Mouse (Mus musculus) megakaryocyte, embryonic 14.5 days (primary cell): ENCODE measurements around the gene Fnbp1. TPM values are rescaled to one million over a fixed set of nuclear protein-coding genes. Genes with fewer than 3 reads are reported as not detected.

ENCODE experiments used
- H3K27me3 ChIP-seq: replicated peaks from 2 replicates; pipeline ENCODE3; 2012; ENCODE audit warnings: inconsistent platforms
- H3K36me3 ChIP-seq: replicated peaks from 2 replicates; pipeline ENCODE3; 2012; ENCODE audit warnings: low read length, inconsistent platforms, mixed read lengths
- H3K4me1 ChIP-seq: 2 replicates; pipeline ENCODE4 v1.6.1; 2012; ENCODE audit warnings: inconsistent platforms
- H3K4me3 ChIP-seq: replicated peaks from 2 replicates; pipeline ENCODE3; 2012; ENCODE audit warnings: moderate library complexity, mild to moderate bottlenecking, inconsistent platforms
- H3K9me3 ChIP-seq: 2 replicates; pipeline ENCODE4 v1.6.1; 2012; ENCODE audit warnings: inconsistent platforms
- FLI1 ChIP-seq: IDR thresholded peaks from 2 replicates; pipeline ENCODE4 v1.6.1; 2012; ENCODE audit warnings: low read length, inconsistent platforms, mixed read lengths
- GATA1 ChIP-seq: IDR thresholded peaks from 3 replicates; pipeline ENCODE4 v1.6.1; 2012; ENCODE audit warnings: mixed read lengths, low read length, inconsistent platforms, borderline replicate concordance
- polyA plus RNA-seq: library from polyadenylated mRNA; stranded (reverse); fragments of >175 nt; gene quantifications from 2 replicates; pipeline ENCODE4 v1.2.3, GENCODE M21; 2012; ENCODE audit warnings: low replicate concordance; ENCODE audit not compliant: insufficient read depth

Fnbp1 gene
- polyA plus RNA-seq, 1 experiment, result 52.5 TPM

- Histone ChIP-seq H3K4me1 (peaks cover 13% of the 10 kb centered on the region), H3K36me3 (peaks cover 89% of the 10 kb centered on the region), H3K9me3 (no peaks in the 10 kb centered on the region), H3K4me3 (no peak overlapping the region), H3K27me3 (no peaks in the 10 kb centered on the region)
- TF ChIP-seq FLI1 (no peak), GATA1 (no peak)
These were observed 121.6 kb downstream of the Fnbp1 start for GRCm38 (mm10) chr2:31020202-31020601.

- no peaks in the 10 kb centered on the region for H3K9me3 ChIP-seq
- TF ChIP-seq FLI1, result no peak
- no peak for TF ChIP-seq GATA1
- H3K4me3 ChIP-seq, result no peak overlapping the region
- H3K36me3 ChIP-seq, result peaks cover 93% of the 10 kb centered on the region
- H3K27me3 ChIP-seq, result no peaks in the 10 kb centered on the region
- H3K4me1 ChIP-seq, result peaks cover 5% of the 10 kb centered on the region
These were observed 122.8 kb downstream of the Fnbp1 start for GRCm38 (mm10) chr2:31019011-31019410.

- peaks cover 8% of the 10 kb centered on the region for H3K4me1 ChIP-seq
- no peaks in the 10 kb centered on the region for H3K9me3 ChIP-seq
- no peak overlapping the region for H3K4me3 ChIP-seq
- TF ChIP-seq FLI1 (no peak), GATA1 (no peak)
- H3K36me3 ChIP-seq, result peaks cover 95% of the 10 kb centered on the region
- no peaks in the 10 kb centered on the region for H3K27me3 ChIP-seq
These were observed 123.3 kb downstream of the Fnbp1 start for GRCm38 (mm10) chr2:31018519-31018918.

DNA sequence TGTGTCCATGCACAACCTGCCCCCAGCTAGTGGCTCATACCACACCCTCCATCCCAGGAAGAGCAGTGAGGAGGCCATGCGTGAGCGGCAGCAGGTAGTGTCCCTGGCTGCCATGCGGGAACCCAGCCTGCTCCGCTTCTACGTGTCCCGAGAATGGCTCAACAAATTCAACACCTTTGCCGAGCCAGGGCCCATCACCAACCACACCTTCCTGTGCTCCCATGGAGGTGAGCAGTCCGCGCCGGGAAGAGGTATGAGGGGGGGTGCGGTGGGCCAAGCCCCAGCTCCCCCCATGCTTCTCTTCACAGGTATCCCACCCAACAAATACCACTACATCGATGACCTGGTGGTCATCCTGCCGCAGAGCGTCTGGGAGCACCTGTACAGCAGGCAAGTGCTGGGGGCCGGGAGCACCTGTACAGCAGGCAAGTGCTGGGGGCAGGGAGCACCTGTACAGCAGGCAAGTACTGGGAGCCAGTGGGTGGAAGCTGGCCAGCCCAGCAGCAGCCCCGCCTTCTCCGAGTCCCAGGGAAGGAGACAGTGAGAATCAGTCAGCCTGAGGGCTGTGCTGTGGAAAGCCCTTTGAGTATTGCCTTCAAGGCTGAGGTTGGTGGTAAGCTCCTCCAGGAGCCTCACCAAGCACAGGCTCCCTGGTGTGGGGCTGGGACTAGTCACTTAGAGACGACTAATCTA, 124.0 kb downstream of the Fnbp1 start:
- peaks cover 95% of the 10 kb centered on the region for H3K36me3 ChIP-seq
- no peaks in the 10 kb centered on the region for H3K9me3 ChIP-seq
- peaks cover 16% of the 10 kb centered on the region for H3K4me1 ChIP-seq
- no peaks in the 10 kb centered on the region for H3K27me3 ChIP-seq
- TF ChIP-seq FLI1 (no peak), GATA1 (no peak)
- no peak overlapping the region for H3K4me3 ChIP-seq

DNA sequence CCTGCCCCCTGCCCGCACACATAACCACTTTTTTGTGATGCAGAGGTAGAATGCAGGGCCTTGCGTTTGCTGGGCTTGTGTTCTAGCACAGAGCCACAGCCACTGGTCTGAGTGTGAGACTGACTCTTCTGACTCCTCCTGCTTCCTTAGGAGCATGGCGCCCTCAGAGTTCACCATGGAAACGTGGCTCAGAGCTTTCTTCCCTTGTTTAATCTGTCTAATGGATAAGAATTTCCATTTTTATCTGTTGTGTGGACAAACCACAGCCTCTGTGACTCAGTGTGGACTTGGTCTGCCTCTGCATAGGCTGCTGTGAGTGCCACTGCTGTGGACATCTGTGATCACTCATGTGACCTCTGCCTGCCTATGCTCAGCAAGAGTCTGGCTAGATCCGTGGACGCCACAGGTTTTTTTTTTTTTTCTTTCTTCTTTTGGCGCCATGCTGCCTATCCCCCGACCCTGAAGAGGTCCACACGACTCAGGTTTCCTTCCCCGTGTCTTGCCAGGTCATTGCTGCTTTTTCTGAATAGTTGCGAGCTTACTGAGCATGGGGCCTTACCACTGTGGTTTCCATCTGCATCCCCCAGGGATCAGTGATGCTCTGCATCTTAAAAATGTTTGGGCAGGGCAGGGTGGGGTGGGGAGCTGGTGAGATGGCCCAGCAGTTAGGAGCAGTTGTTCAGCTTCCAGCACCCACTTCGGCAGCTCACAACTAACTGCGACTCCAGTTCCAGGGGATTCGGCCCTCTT, 128.3 kb downstream of the Fnbp1 start:
- H3K4me1 ChIP-seq, result peaks cover 58% of the 10 kb centered on the region
- peaks cover 94% of the 10 kb centered on the region for H3K36me3 ChIP-seq
- no peak overlapping the region for H3K4me3 ChIP-seq
- no peaks in the 10 kb centered on the region for H3K27me3 ChIP-seq
- no peak for TF ChIP-seq FLI1
- H3K9me3 ChIP-seq, result no peaks in the 10 kb centered on the region

- Histone ChIP-seq H3K4me3 (no peak overlapping the region), H3K4me1 (peaks cover 94% of the 10 kb centered on the region), H3K27me3 (no peaks in the 10 kb centered on the region), H3K36me3 (peaks cover 93% of the 10 kb centered on the region), H3K9me3 (no peaks in the 10 kb centered on the region)
- no peak for TF ChIP-seq GATA1
- TF ChIP-seq FLI1, result no peak
These were observed 134.6 kb downstream of the Fnbp1 start for GRCm38 (mm10) chr2:31007208-31007607.

DNA sequence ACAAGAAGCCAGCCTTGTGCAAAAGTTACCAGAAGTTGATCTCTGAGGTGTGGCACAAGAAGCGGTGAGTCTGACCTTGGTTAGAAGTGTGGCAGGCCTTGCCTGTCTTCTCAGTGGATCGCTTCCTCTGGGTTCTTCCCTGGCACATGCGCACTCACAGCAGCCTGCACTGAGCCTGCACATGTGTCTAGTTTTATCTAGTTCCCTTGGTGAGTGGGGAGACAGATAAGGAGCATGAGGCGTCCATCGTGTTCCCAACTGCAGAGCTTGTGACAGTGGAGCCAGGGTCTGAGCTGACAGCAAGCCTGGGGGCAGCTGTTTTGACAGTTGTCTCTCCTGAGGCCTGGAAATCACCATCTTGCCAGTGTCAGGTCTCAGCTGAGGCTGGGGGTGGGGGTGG, 135.4 kb downstream of the Fnbp1 start:
- peaks cover 86% of the 10 kb centered on the region for H3K4me1 ChIP-seq
- peaks cover 94% of the 10 kb centered on the region for H3K36me3 ChIP-seq
- TF ChIP-seq FLI1 (no peak), GATA1 (peak; percentile 58; the same call in 1 of the 3 replicates)
- H3K27me3 ChIP-seq, result no peaks in the 10 kb centered on the region
- H3K9me3 ChIP-seq, result no peaks in the 10 kb centered on the region
- H3K4me3 ChIP-seq, result peak overlapping the region; percentile 84

GRCm38 (mm10) chr2:31005453-31005852, 136.4 kb downstream of the Fnbp1 start:
- Histone ChIP-seq H3K36me3 (peaks cover 87% of the 10 kb centered on the region), H3K27me3 (no peaks in the 10 kb centered on the region), H3K9me3 (no peaks in the 10 kb centered on the region), H3K4me3 (peak overlapping the region; percentile 84), H3K4me1 (peaks cover 76% of the 10 kb centered on the region)
- TF ChIP-seq FLI1 (no peak), GATA1 (no peak)

DNA sequence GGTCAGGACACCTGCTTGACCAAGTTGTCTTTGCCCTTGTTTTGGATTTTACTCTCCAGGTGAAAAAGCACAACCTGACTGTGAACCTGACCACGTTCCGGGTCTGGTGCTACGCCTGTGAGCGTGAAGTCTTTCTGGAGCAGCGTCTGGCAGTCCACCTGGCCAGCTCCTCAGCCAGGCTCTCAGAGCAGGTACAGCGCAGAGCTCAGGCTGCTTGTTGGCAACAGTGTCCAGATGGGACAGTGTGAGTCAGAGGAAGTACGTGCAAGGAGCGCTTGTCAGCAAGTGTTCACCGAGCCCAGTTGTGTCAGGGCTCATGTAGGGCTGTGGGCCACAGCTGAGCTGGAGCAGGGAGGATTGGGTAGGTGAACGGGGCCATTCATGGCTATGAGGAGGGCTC, 139.0 kb downstream of the Fnbp1 start:
- no peak for TF ChIP-seq FLI1
- TF ChIP-seq GATA1, result no peak
- no peaks in the 10 kb centered on the region for H3K9me3 ChIP-seq
- peaks cover 87% of the 10 kb centered on the region for H3K36me3 ChIP-seq
- no peak overlapping the region for H3K4me3 ChIP-seq
- H3K4me1 ChIP-seq, result peaks cover 59% of the 10 kb centered on the region
- no peaks in the 10 kb centered on the region for H3K27me3 ChIP-seq
